Mouse (Mus musculus) induced T-regulatory cell, adult 2 months (primary cell): Measurements from ENCODE around the gene Snx15.
"Not testable (repeated sequence)": the region's sequence is repeated elsewhere in the genome, so short reads cannot be mapped to it uniquely, and the experiment has no call there.

Source experiments
- DNase-seq: peaks from one replicate; pipeline ENCODE4 v3.0.0-alpha.2; 2012; ENCODE audit warnings: low read depth

Snx15 gene

GRCm38 (mm10) chr19:6127760-6128341, at the start of gene Snx15:
Snx15 (minus strand) TSS chr19:6128304.
- peak; percentile 99 for DNase-seq

GRCm38 (mm10) chr19:6174771-6175170, 46.7 kb upstream of the Snx15 start:
- DNase-seq, result no peak

- no peak for DNase-seq
Observed at GRCm38 (mm10) chr19:6171215-6171614, 43.1 kb upstream of the Snx15 start.

- DNase-seq, result no peak
Observed at GRCm38 (mm10) chr19:6166750-6167149, 38.6 kb upstream of the Snx15 start.

GRCm38 (mm10) chr19:6163872-6164547, 35.9 kb upstream of the Snx15 start:
- no peak for DNase-seq

GRCm38 (mm10) chr19:6157220-6157619, 29.1 kb upstream of the Snx15 start:
- DNase-seq, result no peak

- DNase-seq, result no peak
Observed at GRCm38 (mm10) chr19:6156372-6156771, 28.3 kb upstream of the Snx15 start.

- no peak for DNase-seq
Observed at GRCm38 (mm10) chr19:6155174-6155573, 27.1 kb upstream of the Snx15 start.

- no peak for DNase-seq
Observed at GRCm38 (mm10) chr19:6144842-6145241, 16.7 kb upstream of the Snx15 start.

GRCm38 (mm10) chr19:6141394-6141749, 13.3 kb upstream of the Snx15 start, which contains the start of gene Arl2:
Arl2 (minus strand) TSS chr19:6141548.
- DNase-seq, result peak; percentile 95

GRCm38 (mm10) chr19:6140678-6141393, 12.7 kb upstream of the Snx15 start, which contains the start of gene Batf2:
Batf2 (plus strand) TSS chr19:6140983.
- peak; percentile 97 for DNase-seq

- DNase-seq, result no peak
Observed at GRCm38 (mm10) chr19:6140374-6140677, 12.2 kb upstream of the Snx15 start.

GRCm38 (mm10) chr19:6139701-6140100, 11.6 kb upstream of the Snx15 start:
- DNase-seq, result peak; percentile 23

- DNase-seq, result no peak
Observed at GRCm38 (mm10) chr19:6136397-6136796, 8.3 kb upstream of the Snx15 start.

GRCm38 (mm10) chr19:6133197-6133596, 5.1 kb upstream of the Snx15 start:
- not testable (repeated sequence) for DNase-seq

GRCm38 (mm10) chr19:6132171-6132827, 4.2 kb upstream of the Snx15 start:
- DNase-seq, result no peak

- DNase-seq, result not testable (repeated sequence)
Observed at GRCm38 (mm10) chr19:6130414-6131128, 2.5 kb upstream of the Snx15 start.

GRCm38 (mm10) chr19:6126789-6127580, 1.1 kb downstream of the Snx15 start:
- DNase-seq, result peak; percentile 34

- DNase-seq, result peak; percentile 91
Observed at GRCm38 (mm10) chr19:6126289-6126688, 1.8 kb downstream of the Snx15 start.

GRCm38 (mm10) chr19:6124898-6125297, 3.2 kb downstream of the Snx15 start:
- no peak for DNase-seq

GRCm38 (mm10) chr19:6123330-6123729, 4.8 kb downstream of the Snx15 start:
- DNase-seq, result no peak
